Mouse (Mus musculus) C2C12 (cell line): Measurements from ENCODE around the gene St3gal4. TPM values are rescaled to one million over a fixed set of nuclear protein-coding genes. Genes with fewer than 3 reads are reported as not detected.

Experiments
- H3K27me3 ChIP-seq: one replicate; pipeline ENCODE4 v1.6.1; 2011; ENCODE audit not compliant: control insufficient read depth, insufficient read depth, insufficient read length
- H3K36me3 ChIP-seq: one replicate; pipeline ENCODE4 v1.6.1; 2011; ENCODE audit not compliant: control insufficient read depth, insufficient read depth
- H3K4me3 ChIP-seq: one replicate; pipeline ENCODE4 v1.5.1; 2011; ENCODE audit warnings: mild to moderate bottlenecking, control low read depth; ENCODE audit not compliant: poor library complexity, insufficient read depth, severe bottlenecking
- H3K79me2 ChIP-seq: one replicate; pipeline ENCODE4 v1.6.1; 2011; ENCODE audit not compliant: control insufficient read depth, insufficient read depth
- H3K79me3 ChIP-seq: one replicate; pipeline ENCODE4 v1.6.1; 2011; ENCODE audit warnings: low read depth, control low read depth
- H3ac ChIP-seq: one replicate; pipeline ENCODE3; 2011; ENCODE audit warnings: low read depth; ENCODE audit not compliant: control insufficient read depth, insufficient read length
- CEBPB ChIP-seq: IDR thresholded peaks from one replicate; pipeline ENCODE4 v1.6.1; 2011; ENCODE audit warnings: low read depth, mild to moderate bottlenecking, control low read depth, moderate library complexity
- CTCF ChIP-seq: IDR thresholded peaks from one replicate; pipeline ENCODE4 v1.5.1; 2011; ENCODE audit not compliant: control insufficient read depth, insufficient read depth, insufficient read length
- FOSL1 ChIP-seq: IDR thresholded peaks from one replicate; pipeline ENCODE4 v1.8.0; 2011; ENCODE audit warnings: mild to moderate bottlenecking, low read length; ENCODE audit not compliant: poor library complexity, insufficient read depth, severe bottlenecking
- MAX ChIP-seq: IDR thresholded peaks from one replicate; pipeline ENCODE4 v1.6.1; 2011; ENCODE audit warnings: mild to moderate bottlenecking, control low read depth
- MYOD1 ChIP-seq: IDR thresholded peaks from one replicate; pipeline ENCODE4 v1.6.1; 2011; ENCODE audit warnings: low read depth; ENCODE audit not compliant: control insufficient read depth, insufficient read length
- MYOG ChIP-seq: IDR thresholded peaks from one replicate; pipeline ENCODE4 v1.6.1; 2011; ENCODE audit not compliant: control insufficient read depth, insufficient read length; ENCODE audit errors: extremely low read depth
- USF1 ChIP-seq: IDR thresholded peaks from one replicate; pipeline ENCODE4 v1.6.1; 2011; ENCODE audit warnings: low read depth, mild to moderate bottlenecking, control low read depth, moderate library complexity
- polyA plus RNA-seq: library from polyadenylated mRNA; unstranded; fragments of >200 nt; fragmentation: generic; extraction: Trizol; gene quantifications from one replicate; pipeline ENCODE4 v1.2.1, GENCODE M21; 2012; ENCODE audit warnings: missing spikeins

The St3gal4 gene
- polyA plus RNA-seq, 1 experiment = 31.1 TPM

GRCm38 (mm10) chr9:35123804-35124677, 5.0 kb upstream of the St3gal4 start:
- Histone ChIP-seq H3K36me3 (peaks cover 49% of the 10 kb centered on the region), H3K79me3 (no peaks in the 10 kb centered on the region), H3K79me2 (peaks cover 6% of the 10 kb centered on the region), H3K4me3 (no peak overlapping the region), H3ac (no peak overlapping the region), H3K27me3 (no peaks in the 10 kb centered on the region)
- TF ChIP-seq USF1 = no peak
- no peak for TF ChIP-seq CEBPB
- TF ChIP-seq CTCF = no peak
- TF ChIP-seq MYOD1 = no peak
- no peak for TF ChIP-seq MAX
- no peak for TF ChIP-seq MYOG
- TF ChIP-seq FOSL1 = no peak

- Histone ChIP-seq H3K79me2 (peaks cover 7% of the 10 kb centered on the region), H3ac (no peak overlapping the region), H3K4me3 (no peak overlapping the region), H3K27me3 (no peaks in the 10 kb centered on the region), H3K79me3 (no peaks in the 10 kb centered on the region), H3K36me3 (peaks cover 43% of the 10 kb centered on the region)
- no peak for TF ChIP-seq USF1
- TF ChIP-seq MAX = no peak
- TF ChIP-seq MYOD1 = no peak
- no peak for TF ChIP-seq MYOG
- TF ChIP-seq CEBPB = no peak
- no peak for TF ChIP-seq CTCF
- no peak for TF ChIP-seq FOSL1
These were observed 4.4 kb upstream of the St3gal4 start for GRCm38 (mm10) chr9:35123456-35123803.

- H3K36me3 ChIP-seq = peaks cover 37% of the 10 kb centered on the region
- no peak for TF ChIP-seq MAX
- TF ChIP-seq MYOD1 = no peak
- peaks cover 7% of the 10 kb centered on the region for H3K79me2 ChIP-seq
- no peaks in the 10 kb centered on the region for H3K27me3 ChIP-seq
- no peak overlapping the region for H3K4me3 ChIP-seq
- H3ac ChIP-seq = no peak overlapping the region
- H3K79me3 ChIP-seq = no peaks in the 10 kb centered on the region
These were observed 3.6 kb upstream of the St3gal4 start for GRCm38 (mm10) chr9:35122551-35123266.

- Histone ChIP-seq H3K27me3 (no peaks in the 10 kb centered on the region), H3K79me3 (peaks cover 23% of the 10 kb centered on the region), H3K79me2 (peaks cover 36% of the 10 kb centered on the region), H3K4me3 (no peak overlapping the region), H3ac (no peak overlapping the region), H3K36me3 (peaks cover 23% of the 10 kb centered on the region)
- TF ChIP-seq USF1 = no peak
- no peak for TF ChIP-seq FOSL1
- TF ChIP-seq CTCF = no peak
- TF ChIP-seq MAX = no peak
- no peak for TF ChIP-seq MYOD1
- TF ChIP-seq MYOG = no peak
- no peak for TF ChIP-seq CEBPB
These were observed 505 bp downstream of the St3gal4 start for GRCm38 (mm10) chr9:35118563-35118962.

- Histone ChIP-seq H3K27me3 (no peaks in the 10 kb centered on the region), H3ac (peak overlapping the region; percentile 4), H3K4me3 (peak overlapping the region; percentile 53), H3K79me3 (peaks cover 28% of the 10 kb centered on the region), H3K36me3 (peaks cover 25% of the 10 kb centered on the region), H3K79me2 (peaks cover 45% of the 10 kb centered on the region)
- TF ChIP-seq MAX (peak; percentile 24), CTCF (no peak)
These were observed 1.4 kb downstream of the St3gal4 start for GRCm38 (mm10) chr9:35117384-35118295.
